Mouse (Mus musculus): ENCODE measurements around the gene Defa30.
"Not testable (repeated sequence)": the region's sequence is repeated elsewhere in the genome, so short reads cannot be mapped to it uniquely, and the experiment has no call there.

The Defa30 gene

GRCm38 (mm10) chr8:21134342-21134741, at the start of gene Defa30:
TSS of gene Defa30 (plus strand) at chr8:21134642.
- not testable (repeated sequence) for DNase-seq (ENCODE audit: low spot score in 2 of 2)

GRCm38 (mm10) chr8:21093106-21093505, 41.3 kb upstream of the Defa30 start:
- DNase-seq (ENCODE audit: low spot score in 2 of 2), result no peak

- not testable (repeated sequence) for DNase-seq (ENCODE audit: low spot score in 2 of 2)
These were observed 38.5 kb upstream of the Defa30 start, which contains the start of gene Gm14851 for GRCm38 (mm10) chr8:21095950-21096349. TSS of gene Gm14851 (minus strand) at chr8:21096050.

- DNase-seq (ENCODE audit: low spot score in 2 of 2), result not testable (repeated sequence)
These were observed 27.5 kb downstream of the Defa30 start, which contains the start of gene Defa22 for GRCm38 (mm10) chr8:21161977-21162376. TSS of gene Defa22 (plus strand) at chr8:21162277.
